Mouse (Mus musculus) gastrocnemius, postnatal 14 days (tissue): ENCODE data around the gene Ell3. TPM values are rescaled to one million over a fixed set of nuclear protein-coding genes. Genes with fewer than 3 reads are reported as not detected.
A peak's percentile ranks its signal among the peaks of the same experiment; 100 is the strongest.

Experiments used
- DNase-seq: peaks from one replicate; pipeline ENCODE4 v3.0.0; 2021; ENCODE audit warnings: mixed read lengths
- intact Hi-C: fragments of 180-260 bp; cut with DNase I; formaldehyde crosslinking; loops from one replicate; pipeline ENCODE4 v1.15.1; 2025; ENCODE audit warnings: low total_unique reads
- total RNA-seq, 2 experiments: library from RNA; stranded (reverse); gene quantifications; 2 replicates each; pipeline ENCODE4 v1.2.3; 2021

Ell3 gene
- total RNA-seq, 2 experiments from 2014 or later = not detected

GRCm38 (mm10) chr2:121448739-121449535 lies 4.9 kb upstream of the Ell3 start, which contains the start of gene Serf2:
TSS of gene Serf2 (plus strand) at chr2:121449195.
- intact Hi-C loops = no loop called here
- DNase-seq = peak; percentile 100

DNA sequence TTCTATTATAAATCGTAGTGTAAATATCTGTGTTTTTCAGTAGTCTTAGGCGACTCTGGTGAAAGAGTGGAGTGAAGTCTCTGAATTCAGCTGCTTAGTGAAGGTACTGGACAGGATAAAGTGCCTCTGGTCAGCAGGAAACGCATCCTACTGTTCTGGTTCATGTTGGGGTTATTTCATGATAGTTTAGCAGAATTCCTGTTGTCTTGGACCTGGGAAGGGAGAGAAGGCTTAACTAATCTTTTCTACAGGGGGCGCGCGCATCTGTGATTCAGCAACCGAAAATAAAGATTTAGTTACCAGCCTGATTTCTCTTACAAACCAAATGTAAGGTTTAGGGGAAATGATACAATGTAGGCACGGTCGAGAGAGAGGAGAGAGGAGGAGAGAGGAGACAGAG lies 4.1 kb upstream of the Ell3 start:
- intact Hi-C loops = no loop called here
- no peak for DNase-seq

DNA sequence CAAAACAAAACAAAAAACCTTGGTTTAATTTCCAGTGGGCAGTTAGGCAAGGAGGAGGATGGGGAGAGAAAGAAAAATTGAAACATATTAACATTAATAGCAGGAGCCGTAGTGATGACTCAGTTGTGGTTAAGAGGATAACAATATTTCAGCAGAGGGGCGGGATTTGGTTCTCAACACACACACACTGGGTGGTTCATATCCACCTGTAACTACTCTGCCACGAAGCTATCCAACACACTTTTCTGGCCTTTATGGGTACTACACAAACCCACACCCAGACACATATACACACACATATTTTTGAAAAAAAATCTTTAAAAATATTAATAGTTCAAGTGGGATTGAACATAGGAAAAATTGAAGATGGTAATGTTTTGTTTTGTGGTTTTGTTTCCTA lies 2.9 kb upstream of the Ell3 start:
- no peak for DNase-seq
- intact Hi-C loops = no loop called here

GRCm38 (mm10) chr2:121446506-121446905 lies 2.4 kb upstream of the Ell3 start:
- DNase-seq = no peak
- intact Hi-C loops = no loop called here

DNA sequence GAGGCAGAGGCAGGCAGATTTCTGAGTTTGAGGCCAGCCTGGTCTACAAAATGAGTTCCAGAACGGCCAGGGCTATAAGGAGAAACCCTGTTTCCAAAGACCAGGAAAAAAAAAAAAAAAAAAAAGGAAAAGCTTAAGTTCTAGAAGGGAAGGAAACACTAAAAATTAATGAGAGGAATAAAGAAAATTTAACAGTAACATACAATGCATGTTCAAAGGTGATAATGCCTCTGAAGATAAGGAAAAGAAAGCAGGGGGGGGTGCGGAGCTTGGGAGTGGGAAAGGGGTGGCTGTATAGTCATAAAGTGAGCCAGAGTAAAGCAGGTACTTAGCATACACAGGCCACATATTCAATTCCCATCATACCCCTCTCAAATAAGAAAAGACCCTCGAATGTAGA lies 1.0 kb upstream of the Ell3 start:
- no peak for DNase-seq
- intact Hi-C loops = no loop called here

GRCm38 (mm10) chr2:121443068-121443349 lies 1.1 kb downstream of the Ell3 start:
- intact Hi-C loops = no loop called here

DNA sequence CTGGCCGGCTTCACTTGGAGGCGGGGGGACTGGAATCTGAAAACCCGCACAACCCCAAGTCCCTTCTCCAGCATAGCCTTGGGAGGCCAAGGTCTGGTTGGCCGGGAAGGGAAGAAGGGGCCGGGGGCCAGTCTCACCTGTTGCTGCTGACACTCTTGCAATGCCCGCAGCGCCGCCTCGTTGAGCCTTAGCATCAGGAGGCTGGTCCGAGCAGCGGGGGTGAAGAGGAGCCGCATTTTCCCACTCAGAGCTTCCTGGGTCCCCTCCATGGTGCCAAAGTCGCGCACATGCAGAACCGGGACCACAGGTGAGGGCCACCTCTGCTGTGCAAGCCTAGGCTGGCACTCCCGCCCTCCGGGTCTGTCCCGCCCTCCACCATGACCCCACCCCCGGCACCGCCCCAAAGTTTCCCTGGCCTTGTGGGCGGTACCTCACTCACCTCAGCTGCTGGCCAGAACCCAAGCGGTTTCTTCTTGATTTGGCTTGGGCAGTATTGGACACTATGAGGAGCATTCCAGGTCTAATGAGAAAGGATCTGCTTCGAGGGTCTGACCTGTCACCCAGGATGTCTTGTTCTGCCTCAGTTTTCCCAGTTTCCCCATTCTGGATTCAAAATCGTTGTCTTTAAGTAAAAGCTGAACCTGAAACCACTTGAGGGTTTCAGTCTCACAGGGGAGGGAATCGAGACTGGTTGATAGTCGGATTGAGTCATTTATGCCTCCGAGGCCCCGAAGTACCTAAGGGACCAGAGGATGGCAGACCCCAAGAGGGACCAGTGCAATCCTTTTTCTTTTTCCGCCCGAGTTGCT lies 1.6 kb downstream of the Ell3 start:
- intact Hi-C loops = no loop called here
- peak; percentile 36 for DNase-seq

More at GRCm38 (mm10) chr2:121443068-121443349, 1.1 kb downstream of the Ell3 start:
- DNase-seq = no peak

- intact Hi-C loops = no loop called here
- DNase-seq = no peak
These were observed 2.3 kb downstream of the Ell3 start for GRCm38 (mm10) chr2:121441800-121442199.

- DNase-seq = no peak
- intact Hi-C loops = no loop called here
These were observed 3.1 kb downstream of the Ell3 start for GRCm38 (mm10) chr2:121440834-121441605.

- intact Hi-C loops = no loop called here
- no peak for DNase-seq
These were observed 4.3 kb downstream of the Ell3 start for GRCm38 (mm10) chr2:121439746-121440145.

GRCm38 (mm10) chr2:121434854-121435253 lies 9.2 kb downstream of the Ell3 start:
- intact Hi-C loops = no loop called here
- no peak for DNase-seq

- no peak for DNase-seq
- intact Hi-C loops = no loop called here
These were observed 18.2 kb downstream of the Ell3 start for GRCm38 (mm10) chr2:121425890-121426289.

DNA sequence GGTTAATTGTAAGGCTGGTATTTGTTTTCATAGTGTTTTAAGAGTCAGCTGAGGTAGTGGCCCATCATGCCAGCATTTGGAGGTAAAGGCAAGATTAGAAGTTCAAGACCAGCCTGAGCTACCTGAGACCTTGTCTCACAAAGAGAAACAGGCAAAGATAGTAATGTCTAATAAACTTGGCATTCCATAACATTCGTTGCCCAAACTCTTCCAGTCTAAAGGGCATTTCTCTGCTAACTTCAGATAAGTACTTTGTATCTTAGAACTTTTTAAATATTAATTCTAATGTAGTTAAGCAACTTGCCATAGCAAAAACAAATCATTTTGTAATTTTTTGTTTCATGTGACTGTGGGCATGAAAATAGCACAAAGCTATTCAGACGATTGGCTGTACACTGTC lies 20.9 kb downstream of the Ell3 start:
- intact Hi-C loops = no loop called here
- no peak for DNase-seq

DNA sequence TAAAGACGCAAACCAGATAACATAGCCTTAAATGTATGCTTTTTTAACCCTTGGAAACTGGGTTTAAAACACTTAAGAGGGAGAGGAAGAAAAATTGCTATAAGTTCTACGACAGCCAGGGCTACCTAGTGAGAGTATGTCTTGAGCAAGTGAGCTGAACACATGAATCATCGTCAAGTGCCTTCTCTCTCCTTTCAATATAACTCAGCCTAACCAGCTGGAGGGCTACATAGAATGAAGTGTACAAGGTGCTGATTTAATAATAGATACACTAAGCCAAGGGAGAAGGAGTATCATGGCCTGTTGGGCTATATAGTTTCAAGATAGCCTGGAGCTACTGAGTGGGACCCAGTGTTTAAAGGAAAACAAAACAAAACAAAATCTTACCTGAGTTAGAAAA lies 25.6 kb downstream of the Ell3 start:
- intact Hi-C loops = no loop called here
- no peak for DNase-seq

DNA sequence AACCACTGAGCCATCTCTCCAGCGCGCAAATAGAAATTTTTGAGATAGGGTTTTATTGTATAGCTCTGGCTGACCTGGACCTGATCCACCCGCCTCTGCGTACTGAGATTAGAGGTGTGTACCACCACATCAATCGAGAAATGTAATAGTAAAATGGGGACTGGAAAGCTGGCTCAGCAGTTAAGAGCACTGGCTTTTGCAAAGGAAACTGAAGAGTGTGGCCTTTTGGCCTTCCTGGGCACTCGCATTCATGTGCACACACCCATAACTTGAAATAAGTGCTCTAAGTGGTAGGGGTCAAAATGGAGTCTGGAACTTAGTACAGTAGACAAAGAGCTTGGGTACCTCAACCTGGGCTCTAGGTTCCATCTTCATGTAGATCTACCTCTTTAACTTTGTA lies 27.7 kb downstream of the Ell3 start:
- no peak for DNase-seq
- intact Hi-C loops = no loop called here

- intact Hi-C loops = no loop called here
- no peak for DNase-seq
These were observed 28.5 kb downstream of the Ell3 start for GRCm38 (mm10) chr2:121415591-121415990.

GRCm38 (mm10) chr2:121415103-121415502 lies 29.0 kb downstream of the Ell3 start:
- no peak for DNase-seq
- intact Hi-C loops = no loop called here

- no peak for DNase-seq
- intact Hi-C loops = no loop called here
These were observed 29.9 kb downstream of the Ell3 start for GRCm38 (mm10) chr2:121414139-121414685.

DNA sequence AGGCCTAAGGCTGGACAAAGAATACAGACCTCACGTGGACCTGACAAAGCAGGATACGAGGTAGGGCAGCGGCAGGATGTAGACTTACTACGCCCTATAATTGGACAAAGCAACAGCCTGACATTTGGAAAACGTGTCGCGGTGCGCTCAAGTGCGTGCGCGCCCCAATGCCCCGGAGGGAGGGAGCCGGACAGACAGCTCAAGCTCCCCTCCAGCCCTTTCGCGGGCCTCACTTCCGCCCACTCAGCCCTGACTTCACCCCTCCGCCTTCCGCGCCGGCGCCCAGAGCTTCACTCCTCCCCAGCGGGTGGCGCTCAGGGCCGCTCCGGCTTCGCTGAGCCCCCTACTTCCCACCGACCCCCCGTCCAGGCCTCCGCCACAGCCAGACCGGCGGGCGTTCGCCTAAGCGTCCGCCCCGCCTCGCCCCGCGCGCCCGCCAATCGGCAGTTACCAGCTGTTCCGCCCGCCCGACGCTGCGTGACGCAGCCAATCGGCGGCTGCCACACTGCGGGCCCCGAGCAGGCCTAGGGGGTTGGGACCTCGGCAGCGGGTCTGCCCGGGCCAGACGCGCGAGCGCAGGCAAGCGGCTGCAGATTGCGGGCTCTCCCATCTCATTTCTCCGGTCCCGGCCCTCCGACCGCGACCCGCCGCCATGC lies 30.6 kb downstream of the Ell3 start, which contains the start of the genes Pdia3 and Catsper2:
Gene Pdia3 (plus strand): TSS at position 389 of the 656 bp plus-strand sequence.
Gene Catsper2 (minus strand): TSS at position 406 of the 656 bp plus-strand sequence.
- DNase-seq = peak; percentile 99
- intact Hi-C loops = no loop called here
